In genomic region chr13:52436756-52437155, GRCm38 (mm10) we compare ENCODE assay signal across 23 mouse cellular contexts.
A peak's percentile ranks its signal among the peaks of the same experiment; 100 is the strongest.
DNase-seq lines count a peak whose midpoint lies in the region; ATAC-seq and TF ChIP-seq lines count a peak whose summit lies in the region.
"Had no signal": no experiment of that assay in that cellular context is flagged by ENCODE, and none has a peak within 500 bp of the region (broad histone marks: within the 10 kb centered on the region; RNA-seq: fewer than 3 reads in every experiment).

No protein-coding gene starts in this region.

- H3K4me1 ChIP-seq in cortical plate, adult 2 months (ENCODE audit: control insufficient read depth, insufficient read depth, low read length) = 0 out of 2 replicates have a peak, but pooled peaks cover 2% of the 10 kb centered on the region
- no peaks in the 10 kb centered on the region for H3K4me1 ChIP-seq in liver, postnatal 0 days (ENCODE audit: insufficient read depth)
- no peaks in the 10 kb centered on the region for H3K4me1 ChIP-seq in heart, adult 2 months (ENCODE audit: control insufficient read depth, insufficient read depth, low read length)
- H3K4me1 ChIP-seq: hindbrain, embryonic 15.5 days; intestine, embryonic 15.5 days; limb, embryonic 10.5 days; liver, embryonic 15.5 days had no signal

- TF ChIP-seq CTCF in layer of hippocampus, adult 2 months (conservative IDR thresholded peaks at IDR 0.05) = no peak
- no peak for TF ChIP-seq CTCF in cortical plate, adult 2 months (IDR thresholded peaks at IDR 0.05; ENCODE audit: extremely low read depth, insufficient read depth, low read length)
- TF ChIP-seq CTCF in liver, postnatal 0 days (IDR thresholded peaks at IDR 0.05; ENCODE audit: low read depth) = no peak
- no peak for TF ChIP-seq CTCF in heart, adult 2 months (IDR thresholded peaks at IDR 0.05)

- TF ChIP-seq EP300 in liver, postnatal 0 days (IDR thresholded peaks at IDR 0.05; ENCODE audit: low read depth) = no peak
- TF ChIP-seq EP300 in heart, adult 2 months (IDR thresholded peaks at IDR 0.05; ENCODE audit: insufficient read depth, low read depth, low read length) = no peak

- no peak for TF ChIP-seq POLR2A in cortical plate, adult 2 months (IDR thresholded peaks at IDR 0.05; ENCODE audit: extremely low read depth, insufficient read depth, low read length)
- TF ChIP-seq POLR2A in heart, adult 2 months (IDR thresholded peaks at IDR 0.05; ENCODE audit: insufficient read depth, low read depth, low read length) = no peak

- H3K36me3 ChIP-seq in liver, postnatal 0 days (replicated peaks; ENCODE audit: insufficient read depth, low read length) = no peaks in the 10 kb centered on the region
- no peaks in the 10 kb centered on the region for H3K36me3 ChIP-seq in heart, adult 2 months (ENCODE audit: control insufficient read depth, insufficient read depth, low read length)
- H3K36me3 ChIP-seq: hindbrain, embryonic 15.5 days; intestine, embryonic 15.5 days; limb, embryonic 10.5 days; liver, embryonic 15.5 days had no signal

- 0 out of 2 replicates have a peak overlapping the region, but pooled peaks have one; percentile 7 for H3K27ac ChIP-seq in layer of hippocampus, adult 2 months
- 0 out of 2 replicates have a peak overlapping the region, but pooled peaks have one; percentile 4 for H3K27ac ChIP-seq in cortical plate, adult 2 months (ENCODE audit: insufficient read depth, low read length)
- no peak overlapping the region for H3K27ac ChIP-seq in liver, postnatal 0 days (ENCODE audit: low read depth)
- H3K27ac ChIP-seq in heart, adult 2 months = no peak overlapping the region
- H3K27ac ChIP-seq: hindbrain, embryonic 15.5 days; intestine, embryonic 15.5 days; limb, embryonic 10.5 days; liver, embryonic 15.5 days; macrophage had no signal

- peak in 1 of 2 experiments; percentile 31 for DNase-seq in layer of hippocampus, adult 2 months (ENCODE audit: low spot score in 2 of 2)
- no peak for DNase-seq in layer of hippocampus, postnatal 14 days (ENCODE audit: low spot score in 2 of 2)
- DNase-seq in left cerebral cortex, postnatal 14 days (ENCODE audit: low spot score in 2 of 2) = peak; percentile 54 to 60
- peak; percentile 26 to 67 for DNase-seq in right cerebral cortex, postnatal 36 days (ENCODE audit: low spot score in 2 of 2)
- no peak for DNase-seq in liver, postnatal 0 days
- no peak for DNase-seq in heart, adult 2 months
- DNase-seq: adrenal gland, postnatal 14 days; cerebellum, adult 8-10 months; cerebellum, postnatal 36 days; gastrocnemius, postnatal 25 days; kidney, adult 8-10 months; kidney, postnatal 25 days; liver; thymus, adult 2 months; thymus, postnatal 4 days had no signal

- H3K9me3 ChIP-seq in liver, postnatal 0 days (ENCODE audit: low read length) = no peaks in the 10 kb centered on the region
- H3K9me3 ChIP-seq: hindbrain, embryonic 15.5 days; intestine, embryonic 15.5 days; limb, embryonic 10.5 days; liver, embryonic 15.5 days had no signal

- no peak overlapping the region for H3K4me2 ChIP-seq in liver, postnatal 0 days (ENCODE audit: low read depth, low read length)
- H3K4me2 ChIP-seq: hindbrain, embryonic 15.5 days; intestine, embryonic 15.5 days; liver, embryonic 15.5 days had no signal

- no peaks in the 10 kb centered on the region for H3K27me3 ChIP-seq in liver, postnatal 0 days (ENCODE audit: insufficient read depth, low read length)
- no peaks in the 10 kb centered on the region for H3K27me3 ChIP-seq in heart, adult 2 months (ENCODE audit: control insufficient read depth, insufficient read depth, low read length)
- H3K27me3 ChIP-seq: hindbrain, embryonic 15.5 days; intestine, embryonic 15.5 days; liver, embryonic 15.5 days had no signal

- no peak overlapping the region for H3K9ac ChIP-seq in liver, postnatal 0 days (replicated peaks)
- no peak overlapping the region for H3K9ac ChIP-seq in heart, adult 2 months (ENCODE audit: low read depth, low read length)
- H3K9ac ChIP-seq: hindbrain, embryonic 15.5 days; intestine, embryonic 15.5 days; liver, embryonic 15.5 days had no signal

- intact Hi-C loops in left cerebral cortex, postnatal 14 days (cut with DNase I) = no loop called here
- intact Hi-C loops in heart, adult 2 months (cut with DNase I) = no loop called here

- no peaks in the 10 kb centered on the region for H3K79me2 ChIP-seq in heart, adult 2 months (replicated peaks; ENCODE audit: control insufficient read depth, insufficient read depth, low read length)

- WGBS in liver, postnatal 0 days (ENCODE audit: insufficient replicate concordance) = 81% methylated on average over 8 of the region's 8 CpGs
- 66% methylated on average over 8 of the region's 8 CpGs for WGBS in heart, adult 2 months

- ATAC-seq in liver, postnatal 0 days = no peak
- ATAC-seq: forebrain, embryonic 14.5 days; intestine, embryonic 15.5 days; midbrain, embryonic 16.5 days had no signal

- H3K4me3 ChIP-seq in layer of hippocampus, adult 2 months = no peak overlapping the region
- no peak overlapping the region for H3K4me3 ChIP-seq in cortical plate, adult 2 months (ENCODE audit: insufficient read depth, low read length)
- H3K4me3 ChIP-seq in liver, postnatal 0 days (ENCODE audit: low read depth, low read length) = no peak overlapping the region
- H3K4me3 ChIP-seq in heart, adult 2 months = no peak overlapping the region
- H3K4me3 ChIP-seq: hindbrain, embryonic 15.5 days; intestine, embryonic 15.5 days; limb, embryonic 10.5 days; liver, embryonic 15.5 days had no signal

Comparison
In these comparisons a context has a peak if more than half of its experiments do, and no peak if none do; other contexts are left out.
1. DNase-seq: peak in left cerebral cortex, postnatal 14 days (2 of 2) and right cerebral cortex, postnatal 36 days (2 of 2); none in layer of hippocampus, postnatal 14 days (0 of 2), liver, postnatal 0 days (single experiment) and heart, adult 2 months (0 of 2).
2. H3K27ac ChIP-seq: peak in layer of hippocampus, adult 2 months (single experiment) and cortical plate, adult 2 months (single experiment); none in liver, postnatal 0 days (single experiment) and heart, adult 2 months (single experiment).